Mouse (Mus musculus) stomach, embryonic 16.5 days (tissue): ENCODE data around the gene Gjc1. TPM values are rescaled to one million over a fixed set of nuclear protein-coding genes. Genes with fewer than 3 reads are reported as not detected.
A peak's percentile ranks its signal among the peaks of the same experiment; 100 is the strongest.

Source experiments
- ATAC-seq: fragments of 200-750 bp; cut with Nextera tagmentation; 2 replicates; pipeline ENCODE4 v1.8.0; 2017; ENCODE audit warnings: moderate number of reproducible peaks, moderate TSS enrichment; ENCODE audit not compliant: insufficient read depth, low FRiP score
- H3K27ac ChIP-seq: fragments of 300-500 bp; sonication (generic); 2 replicates; pipeline ENCODE4 v1.5.1; 2014; ENCODE audit warnings: low read length
- H3K27me3 ChIP-seq: fragments of 300-500 bp; sonication (generic); 2 replicates; pipeline ENCODE4 v1.6.1; 2014; ENCODE audit warnings: low read length, control low read depth, mixed read lengths; ENCODE audit not compliant: control insufficient read depth, insufficient read depth
- H3K36me3 ChIP-seq: fragments of 300-500 bp; sonication (generic); 2 replicates; pipeline ENCODE4 v1.6.1; 2014; ENCODE audit warnings: low read length; ENCODE audit not compliant: control insufficient read depth, insufficient read depth
- H3K4me1 ChIP-seq: fragments of 300-500 bp; sonication (generic); 2 replicates; pipeline ENCODE4 v1.6.1; 2014; ENCODE audit warnings: low read length, control low read depth, mixed read lengths; ENCODE audit not compliant: control insufficient read depth, insufficient read depth
- H3K4me2 ChIP-seq: fragments of 300-500 bp; sonication (generic); 2 replicates; pipeline ENCODE4 v1.6.1; 2014; ENCODE audit warnings: low read depth, low read length, mixed read lengths
- H3K4me3 ChIP-seq: fragments of 300-500 bp; sonication (generic); replicated peaks from 2 replicates; pipeline ENCODE4 v1.5.1; 2014; ENCODE audit warnings: mild to moderate bottlenecking, low read length
- H3K9ac ChIP-seq: fragments of 300-500 bp; sonication (generic); 2 replicates; pipeline ENCODE4 v1.6.1; 2014; ENCODE audit warnings: low read length
- H3K9me3 ChIP-seq: fragments of 300-500 bp; sonication (generic); replicated peaks from 2 replicates; pipeline ENCODE4 v1.6.1; 2016; ENCODE audit warnings: low read length, control low read depth; ENCODE audit not compliant: control insufficient read depth
- WGBS: fragments of 180-500 bp; shearing (Covaris S2); extraction: QIAGEN DNeasy Blood & Tissue Kit; methylation state at CpG from one replicate; pipeline ENCODE4 v1.1.7; 2014; 5-methylcytosine and 5-hydroxymethylcytosine counted together
- polyA plus RNA-seq: library from polyadenylated mRNA; unstranded; fragments of >200 nt; fragmentation: Nextera tagmentation; extraction: Ambion mirVana; gene quantifications from 2 replicates; pipeline ENCODE4 v1.2.1, GENCODE M21; 2015

Gene Gjc1
- 30.1 and 38.5 TPM in 2 replicates for polyA plus RNA-seq

GRCm38 (mm10) chr11:102819021-102819782, at the start of gene Gjc1:
Gjc1 (minus strand) TSS chr11:102819700.
- Histone ChIP-seq H3K9ac (peak within 1 kb of the TSS; percentile 96), H3K4me2 (peak within 1 kb of the TSS; percentile 83), H3K36me3 (no peaks in the 10 kb centered on the region), H3K4me3 (peak within 1 kb of the TSS; percentile 70), H3K9me3 (no peaks in the 10 kb centered on the region), H3K4me1 (peaks cover 14% of the 10 kb centered on the region), H3K27me3 (no peaks in the 10 kb centered on the region), H3K27ac (peak within 1 kb of the TSS; percentile 97)
- ATAC-seq = peak; percentile 89
- under 1% methylated on average over 69 of the region's 97 CpGs for WGBS

- Histone ChIP-seq H3K27ac (no peak overlapping the region), H3K9me3 (no peaks in the 10 kb centered on the region), H3K9ac (no peak overlapping the region), H3K4me2 (no peak overlapping the region), H3K4me1 (no peaks in the 10 kb centered on the region), H3K27me3 (no peaks in the 10 kb centered on the region), H3K36me3 (peaks cover 23% of the 10 kb centered on the region; the same call in 1 of the 2 replicates), H3K4me3 (no peak overlapping the region)
- 27% methylated on average over 4 of the region's 4 CpGs for WGBS
- no peak for ATAC-seq
These were observed 44.8 kb upstream of the Gjc1 start for GRCm38 (mm10) chr11:102864272-102864671.

GRCm38 (mm10) chr11:102859933-102860332, 40.4 kb upstream of the Gjc1 start:
- Histone ChIP-seq H3K4me3 (no peak overlapping the region), H3K27ac (no peak overlapping the region), H3K9me3 (no peaks in the 10 kb centered on the region), H3K27me3 (no peaks in the 10 kb centered on the region), H3K4me2 (no peak overlapping the region), H3K36me3 (peaks cover 14% of the 10 kb centered on the region; the same call in 1 of the 2 replicates), H3K4me1 (no peaks in the 10 kb centered on the region), H3K9ac (no peak overlapping the region)
- WGBS = 91% methylated on average over 8 of the region's 8 CpGs
- no peak for ATAC-seq

DNA sequence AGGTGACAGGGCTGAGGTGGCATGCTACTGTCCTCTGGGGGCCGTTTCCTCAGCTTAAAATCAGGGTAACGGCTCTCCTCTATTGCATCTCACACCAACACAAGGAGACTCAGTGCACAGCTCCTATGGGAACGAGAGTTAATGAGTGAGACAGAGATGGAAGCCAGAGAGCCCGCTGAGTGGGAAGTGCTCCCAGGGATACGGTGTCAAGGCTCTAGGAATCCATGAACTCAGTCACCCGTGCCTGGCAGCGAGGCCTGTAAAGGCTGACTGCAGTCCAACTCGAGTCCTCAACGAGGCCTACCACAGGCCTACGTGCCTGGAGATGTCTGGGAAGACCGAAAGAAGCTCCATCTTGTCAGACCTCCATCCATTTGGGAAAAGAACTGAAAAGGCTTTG, 39.5 kb upstream of the Gjc1 start:
- Histone ChIP-seq H3K36me3 (peaks cover 15% of the 10 kb centered on the region), H3K4me3 (no peak overlapping the region), H3K4me1 (no peaks in the 10 kb centered on the region), H3K9ac (no peak overlapping the region), H3K9me3 (no peaks in the 10 kb centered on the region; the same call in 1 of the 2 replicates), H3K4me2 (no peak overlapping the region), H3K27ac (no peak overlapping the region), H3K27me3 (no peaks in the 10 kb centered on the region)
- no peak for ATAC-seq
- 93% methylated on average over 11 of the region's 11 CpGs for WGBS

- no peaks in the 10 kb centered on the region for H3K27me3 ChIP-seq
- H3K9ac ChIP-seq = no peak overlapping the region
- H3K36me3 ChIP-seq = peaks cover 17% of the 10 kb centered on the region
- no peak for ATAC-seq
- no peak overlapping the region for H3K4me3 ChIP-seq
- no peak overlapping the region for H3K27ac ChIP-seq
- no peaks in the 10 kb centered on the region for H3K4me1 ChIP-seq
- 81% methylated on average over 6 of the region's 6 CpGs for WGBS
- no peak overlapping the region for H3K4me2 ChIP-seq
- no peaks in the 10 kb centered on the region; the same call in 1 of the 2 replicates for H3K9me3 ChIP-seq
These were observed 36.4 kb upstream of the Gjc1 start for GRCm38 (mm10) chr11:102855941-102856340.

DNA sequence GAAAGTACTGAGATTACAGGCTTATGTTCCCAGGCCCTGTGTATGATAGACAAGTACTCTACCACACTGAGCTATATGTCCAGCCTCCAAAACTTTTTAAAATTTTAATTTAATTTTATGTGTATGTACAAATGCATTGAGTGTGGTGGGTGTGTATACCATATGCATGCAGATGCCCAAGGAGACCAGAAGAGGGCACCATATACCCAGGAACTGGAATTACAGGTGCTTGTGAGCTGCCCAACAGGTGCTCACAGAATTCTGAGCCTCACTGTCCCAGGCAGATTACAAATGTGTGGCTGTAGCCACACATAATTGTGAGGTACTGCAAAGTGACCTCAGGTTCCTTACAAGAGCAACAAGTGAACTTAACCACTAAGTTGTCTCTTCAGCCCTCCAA, 34.3 kb upstream of the Gjc1 start:
- Histone ChIP-seq H3K9ac (no peak overlapping the region), H3K27ac (no peak overlapping the region)
- ATAC-seq = no peak

DNA sequence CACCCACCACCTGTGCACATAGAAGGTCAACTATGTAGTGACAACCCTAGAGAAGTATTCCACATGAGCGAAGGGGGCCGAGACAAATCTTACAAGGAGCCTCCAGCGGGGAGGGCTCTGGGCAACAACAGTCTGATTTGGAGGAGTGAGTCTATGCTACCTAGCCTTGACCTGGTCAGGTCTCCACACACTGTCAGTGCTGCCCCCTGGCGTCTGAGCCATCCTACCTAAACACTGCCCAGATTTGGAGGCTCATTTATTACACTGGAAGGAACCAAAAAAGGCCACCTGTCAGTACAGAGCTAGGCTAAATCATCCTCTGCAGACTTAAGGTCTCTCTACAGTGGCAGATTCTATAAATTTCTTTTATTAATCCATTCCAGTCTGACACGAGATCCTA, 32.4 kb upstream of the Gjc1 start:
- H3K9me3 ChIP-seq = no peaks in the 10 kb centered on the region; the same call in 1 of the 2 replicates
- H3K27me3 ChIP-seq = no peaks in the 10 kb centered on the region
- no peaks in the 10 kb centered on the region for H3K4me1 ChIP-seq
- peaks cover 7% of the 10 kb centered on the region for H3K36me3 ChIP-seq
- 66% methylated on average over 5 of the region's 5 CpGs for WGBS
- H3K9ac ChIP-seq = no peak overlapping the region
- no peak overlapping the region for H3K27ac ChIP-seq
- H3K4me2 ChIP-seq = no peak overlapping the region
- no peak overlapping the region for H3K4me3 ChIP-seq
- ATAC-seq = peak; percentile 62; the same call in 1 of the 2 replicates

More for the DNA sequence above, 34.3 kb upstream of the Gjc1 start:
- H3K4me3 ChIP-seq = no peak overlapping the region
- peaks cover 12% of the 10 kb centered on the region for H3K36me3 ChIP-seq
- no peaks in the 10 kb centered on the region for H3K4me1 ChIP-seq
- no peak overlapping the region for H3K4me2 ChIP-seq
- H3K9me3 ChIP-seq = no peaks in the 10 kb centered on the region; the same call in 1 of the 2 replicates
- no peaks in the 10 kb centered on the region for H3K27me3 ChIP-seq

- ATAC-seq = no peak
- H3K36me3 ChIP-seq = peaks cover 15% of the 10 kb centered on the region; the same call in 1 of the 2 replicates
- H3K9ac ChIP-seq = no peak overlapping the region
- H3K27ac ChIP-seq = no peak overlapping the region
- no peak overlapping the region for H3K4me3 ChIP-seq
- H3K9me3 ChIP-seq = no peaks in the 10 kb centered on the region
- 72% methylated on average over 10 of the region's 10 CpGs for WGBS
- no peaks in the 10 kb centered on the region for H3K4me1 ChIP-seq
- H3K4me2 ChIP-seq = no peak overlapping the region
- H3K27me3 ChIP-seq = no peaks in the 10 kb centered on the region
These were observed 26.4 kb upstream of the Gjc1 start for GRCm38 (mm10) chr11:102845926-102846325.

GRCm38 (mm10) chr11:102838616-102839150, 19.2 kb upstream of the Gjc1 start:
- Histone ChIP-seq H3K9ac (peak overlapping the region; percentile 1; the same call in 1 of the 2 replicates), H3K9me3 (no peaks in the 10 kb centered on the region), H3K36me3 (no peaks in the 10 kb centered on the region), H3K27me3 (no peaks in the 10 kb centered on the region), H3K4me2 (no peak overlapping the region), H3K27ac (peak overlapping the region; percentile 13; the same call in 1 of the 2 replicates), H3K4me3 (no peak overlapping the region), H3K4me1 (no peaks in the 10 kb centered on the region)
- 81% methylated on average over 9 of the region's 9 CpGs for WGBS
- ATAC-seq = no peak
